Mouse (Mus musculus) layer of hippocampus, adult 8-10 months (tissue): ENCODE data around the gene Jmjd6. TPM values are rescaled to one million over a fixed set of nuclear protein-coding genes. Genes with fewer than 3 reads are reported as not detected.

Experiments
- DNase-seq, 2 experiments: peaks; one replicate each; pipeline ENCODE4 v3.0.0; 2022; ENCODE audit warnings: low spot score in 2 of 2
- total RNA-seq, 4 experiments: library from RNA; stranded (reverse); gene quantifications; 2 replicates each; pipeline ENCODE4 v1.2.4; 2022

Gene Jmjd6
- total RNA-seq = 10 to 100 TPM; 29.1 to 36.5 (median 32.4) TPM

DNA sequence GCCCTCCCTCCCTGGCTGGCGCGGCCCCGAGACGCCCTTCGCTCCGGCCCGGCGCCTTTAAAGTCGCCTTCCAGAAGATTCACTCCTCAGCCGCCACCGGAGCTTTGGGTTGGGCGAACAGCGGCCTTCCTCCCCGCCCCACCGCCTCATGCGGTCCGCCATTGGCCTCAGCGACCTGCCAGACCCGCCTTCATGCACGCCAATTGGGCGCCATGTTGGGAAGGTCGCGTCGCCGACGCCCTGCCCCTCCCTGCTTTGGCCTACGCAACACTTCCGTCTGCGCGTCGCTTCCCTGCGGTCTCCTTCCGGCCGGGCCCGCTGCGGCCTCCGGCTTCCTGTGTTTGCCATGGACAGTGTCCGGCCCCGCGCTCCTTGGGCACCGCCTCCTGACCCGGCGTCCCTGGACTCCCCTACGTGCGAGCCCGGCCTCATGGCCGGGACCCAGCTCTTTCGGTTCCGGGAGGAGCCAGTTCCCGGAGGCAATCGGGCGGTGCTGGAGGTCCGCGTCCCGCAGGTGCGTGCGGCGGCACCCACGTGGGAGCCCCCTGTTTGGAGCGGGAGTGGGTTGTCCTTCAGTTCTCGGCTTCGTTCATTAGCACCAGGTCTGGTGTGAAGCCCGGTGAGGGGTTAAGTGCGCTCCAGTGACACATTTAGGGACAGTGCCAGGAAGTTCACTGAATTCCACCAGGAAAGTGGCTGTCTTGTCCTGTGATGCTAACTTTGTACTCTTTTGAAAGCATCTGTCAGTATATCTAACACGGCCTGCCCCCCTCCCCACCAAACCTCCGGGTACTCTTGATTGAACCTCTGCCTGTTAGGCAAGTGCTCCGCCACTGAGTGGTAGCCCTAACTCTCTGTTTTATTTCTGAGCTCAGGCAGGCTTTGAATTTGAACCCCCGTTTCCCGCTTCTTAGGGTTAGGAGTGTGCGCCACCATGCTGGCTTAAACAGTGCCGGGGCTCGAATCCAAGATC is at the start of gene Jmjd6, which contains the start of gene Mettl23:
Gene Jmjd6 (minus strand): TSS at position 189 of the 973 bp plus-strand sequence.
Gene Mettl23 (plus strand): TSS at position 18 of the 973 bp plus-strand sequence.
- DNase-seq = peak; percentile 97

DNA sequence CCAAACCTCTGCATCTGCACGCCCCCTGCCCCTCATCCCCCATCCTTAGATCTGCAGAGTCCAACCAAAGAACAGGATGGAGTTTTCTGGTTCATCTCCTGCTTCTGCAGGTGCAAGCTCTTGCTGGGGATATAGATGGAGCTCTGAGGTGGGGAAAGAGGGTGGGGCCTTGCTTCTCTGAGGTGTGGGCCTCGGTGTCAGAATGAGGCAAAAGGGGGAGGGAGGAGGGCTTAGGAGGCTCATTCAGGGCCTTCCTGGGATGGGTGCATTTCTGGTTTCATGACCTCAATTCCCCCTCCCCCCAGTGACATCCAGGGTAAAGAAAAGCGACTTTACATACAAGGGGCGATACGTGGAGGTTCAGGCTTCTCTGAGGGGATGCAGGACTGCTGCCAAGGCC is 43.9 kb upstream of the Jmjd6 start:
- no peak for DNase-seq

DNA sequence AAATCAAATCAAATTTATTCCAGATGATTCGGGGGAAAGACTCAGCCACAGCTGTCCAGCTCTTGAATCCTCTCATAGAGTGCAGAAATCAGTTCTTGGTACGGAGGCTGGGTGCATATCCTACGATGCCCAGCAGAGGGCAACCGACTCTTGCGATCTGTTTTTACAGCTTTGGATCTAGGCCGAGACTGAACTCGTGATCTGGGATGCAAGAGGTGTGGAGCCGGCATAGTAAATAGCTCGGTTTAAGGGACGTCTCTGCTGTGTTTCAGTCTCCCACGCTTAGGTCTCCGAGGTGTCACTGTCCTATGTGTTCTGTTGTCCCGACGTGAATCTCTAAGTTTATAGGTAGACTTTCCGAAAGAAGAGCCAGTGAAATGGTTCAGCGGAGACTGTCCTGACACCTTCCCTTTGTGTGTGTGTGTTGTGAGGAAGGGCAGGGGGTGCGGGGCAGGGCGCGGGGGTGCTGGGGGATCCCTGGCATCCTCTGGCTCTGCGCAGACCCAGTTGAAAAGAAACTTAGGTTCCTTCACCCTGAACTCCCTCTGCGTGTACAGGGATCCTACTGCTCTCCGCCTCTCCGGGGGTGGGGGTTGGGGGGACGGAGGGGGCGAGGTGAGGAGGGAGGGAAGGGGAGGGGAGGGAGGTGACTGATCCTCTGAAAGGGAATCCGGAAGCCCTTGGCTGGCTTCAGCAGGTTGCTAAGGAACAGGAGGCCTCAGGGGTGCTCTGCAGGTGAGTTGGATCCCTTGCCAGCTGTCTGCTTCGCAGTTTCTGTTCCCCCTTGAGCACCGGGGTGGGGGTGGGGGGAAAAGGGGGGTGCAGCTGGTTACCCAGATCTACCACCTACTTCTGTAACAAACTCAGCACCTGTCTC is 42.3 kb upstream of the Jmjd6 start:
- peak; percentile 66 to 86 for DNase-seq

DNA sequence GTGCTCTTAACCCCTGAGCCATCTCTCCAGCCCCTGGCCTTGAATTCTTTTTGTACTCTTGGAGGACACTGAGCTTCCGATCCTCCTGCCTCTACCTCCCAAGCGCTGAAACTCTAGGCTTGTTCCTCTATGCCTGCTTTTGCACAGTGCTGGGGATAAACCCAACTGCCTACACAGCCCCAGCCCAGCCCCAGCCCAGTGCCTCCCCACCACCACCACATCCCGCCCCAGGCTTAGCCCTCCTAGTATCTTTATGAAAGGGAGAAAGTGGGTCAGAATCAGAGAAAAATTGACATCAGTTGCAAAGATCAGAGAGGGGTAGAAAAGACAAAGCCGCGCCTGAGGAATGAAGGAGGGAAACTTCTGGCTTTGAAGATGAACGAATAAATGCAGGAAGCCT is 40.8 kb upstream of the Jmjd6 start:
- DNase-seq = no peak

DNA sequence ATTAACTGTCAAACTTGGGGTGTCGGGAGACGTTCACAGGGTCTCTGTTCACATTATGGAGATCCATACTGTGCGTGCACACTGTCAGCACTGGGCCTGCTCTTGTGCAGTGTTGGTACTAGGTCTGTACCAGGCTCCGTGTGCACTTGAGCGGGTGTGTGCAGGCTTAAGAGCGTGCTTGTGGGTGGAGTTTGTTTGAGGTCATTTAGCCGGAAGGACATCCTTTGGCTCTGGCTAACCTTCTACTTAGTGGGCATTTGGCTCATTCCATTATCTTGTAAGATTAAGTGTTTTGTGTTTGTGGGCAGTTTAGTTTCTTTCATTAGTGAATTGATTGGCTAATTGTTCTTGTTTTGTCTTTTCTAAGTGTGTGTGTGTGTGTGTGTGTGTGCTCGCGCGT is 39.2 kb upstream of the Jmjd6 start:
- DNase-seq = no peak

DNA sequence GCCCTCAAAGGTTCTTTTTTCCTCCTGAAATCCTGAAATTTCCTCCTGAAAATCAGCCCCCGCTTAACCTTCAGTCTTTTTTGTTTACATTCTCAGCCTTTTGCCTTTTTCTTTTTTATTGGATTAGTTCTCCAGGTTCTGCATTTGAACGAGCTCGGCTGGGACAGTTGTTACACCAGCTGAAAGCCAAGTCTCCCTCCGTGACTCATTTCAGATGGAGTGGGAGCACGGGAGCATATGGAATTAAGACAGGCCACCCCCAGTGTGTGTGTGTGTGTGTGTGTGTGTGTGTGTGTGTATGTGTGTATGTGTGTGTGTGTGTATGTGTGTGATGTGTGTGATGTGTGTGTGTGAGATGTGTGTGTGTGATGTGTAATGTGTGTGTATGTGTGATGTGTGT is 38.2 kb upstream of the Jmjd6 start:
- DNase-seq = peak in 1 of 2 experiments; percentile 35

DNA sequence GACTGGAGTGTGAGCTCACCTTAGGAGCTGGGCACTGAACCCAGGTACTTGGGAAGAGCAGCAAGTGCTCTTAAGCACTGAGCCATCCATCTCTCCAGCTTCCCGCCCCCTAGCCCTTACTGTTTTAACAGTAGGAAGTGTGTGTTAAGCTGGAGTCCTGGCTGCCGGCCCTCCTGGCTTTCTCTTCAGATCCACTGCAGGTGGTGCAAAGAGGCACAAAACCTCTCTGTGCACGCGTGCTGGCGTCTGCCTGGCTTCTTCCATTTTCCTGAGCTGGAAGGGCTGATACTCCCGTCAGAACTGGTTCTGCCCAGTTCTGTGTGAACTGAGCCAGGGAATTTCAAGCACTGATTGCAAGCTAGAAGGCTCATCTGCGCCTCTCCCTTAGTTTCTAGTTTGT is 37.6 kb upstream of the Jmjd6 start:
- DNase-seq = no peak

DNA sequence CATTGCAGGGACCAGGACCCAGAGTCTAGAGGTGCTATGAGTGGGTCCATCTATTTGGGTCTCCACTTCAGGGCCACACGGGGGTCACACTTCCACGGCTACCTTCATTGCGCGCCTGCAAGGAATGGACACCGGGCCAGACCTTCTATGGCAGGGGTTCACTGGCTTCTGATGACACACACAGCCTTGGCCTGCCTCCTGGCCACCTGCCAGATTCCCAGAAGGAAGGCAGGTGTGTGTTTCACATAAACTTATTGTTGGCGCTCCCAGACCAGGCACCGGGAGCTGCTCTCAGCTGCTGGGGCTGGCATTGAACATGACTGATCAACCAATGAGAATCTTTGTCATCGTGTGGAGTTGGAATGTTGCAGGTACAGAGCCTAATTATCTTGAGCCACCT is 35.2 kb upstream of the Jmjd6 start:
- no peak for DNase-seq

DNA sequence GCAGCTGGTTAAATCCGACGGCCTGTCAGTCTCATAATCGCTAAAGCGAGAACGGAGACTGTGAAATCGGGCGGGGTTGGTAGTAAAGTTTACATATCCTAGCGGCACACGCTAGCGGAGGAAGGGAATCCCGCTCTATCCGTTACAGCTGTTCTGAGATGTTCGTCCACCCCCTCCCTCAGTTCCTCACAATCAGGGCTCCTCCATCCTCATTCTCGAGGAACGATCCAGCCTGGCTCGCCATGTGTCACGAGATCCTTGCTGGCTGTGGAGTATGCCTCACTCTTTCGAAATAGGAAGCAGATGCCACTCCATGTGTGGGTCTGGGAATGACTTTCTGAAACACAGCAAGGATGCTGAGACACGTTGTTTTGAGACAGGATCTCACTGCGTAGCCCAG is 30.7 kb upstream of the Jmjd6 start:
- DNase-seq = peak; percentile 56 to 60

DNA sequence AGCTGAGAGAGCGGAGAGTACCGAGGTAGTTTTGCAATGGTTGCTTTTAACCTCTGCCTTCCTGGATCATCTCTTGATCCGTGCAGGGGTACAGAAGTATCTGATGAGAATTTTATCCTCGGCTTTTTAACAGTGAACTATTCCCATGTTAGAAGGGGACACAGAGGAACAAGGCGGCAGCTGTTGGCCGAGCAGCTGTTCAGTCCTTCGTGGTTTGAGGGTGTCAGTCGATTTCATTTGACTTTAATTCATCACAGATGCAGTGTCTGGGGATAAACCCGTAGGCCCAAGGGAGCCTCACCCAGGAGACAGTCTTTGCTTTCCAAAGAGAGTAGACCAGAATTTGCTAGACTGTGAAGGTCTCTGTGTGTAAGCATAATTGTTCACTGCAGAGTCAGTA is 28.3 kb upstream of the Jmjd6 start:
- DNase-seq = no peak

DNA sequence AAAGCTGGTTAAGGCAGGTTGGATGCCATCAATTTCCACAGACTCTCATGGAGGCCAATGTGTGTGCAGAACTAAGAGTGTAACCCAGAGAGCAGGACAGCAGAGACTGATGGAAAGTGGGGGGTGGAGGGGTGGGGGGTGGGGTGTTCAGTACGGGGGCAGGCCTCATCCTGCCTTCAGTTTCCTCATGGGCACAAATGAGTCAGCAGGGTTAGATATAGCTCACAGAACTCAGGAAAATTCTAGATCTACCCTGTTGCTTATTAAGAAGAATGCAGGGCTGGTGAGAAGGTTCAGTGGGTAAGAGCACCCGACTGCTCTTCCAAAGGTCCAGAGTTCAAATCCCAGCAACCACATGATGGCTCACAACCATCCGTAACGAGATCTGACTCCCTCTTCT is 26.4 kb upstream of the Jmjd6 start:
- DNase-seq = no peak

DNA sequence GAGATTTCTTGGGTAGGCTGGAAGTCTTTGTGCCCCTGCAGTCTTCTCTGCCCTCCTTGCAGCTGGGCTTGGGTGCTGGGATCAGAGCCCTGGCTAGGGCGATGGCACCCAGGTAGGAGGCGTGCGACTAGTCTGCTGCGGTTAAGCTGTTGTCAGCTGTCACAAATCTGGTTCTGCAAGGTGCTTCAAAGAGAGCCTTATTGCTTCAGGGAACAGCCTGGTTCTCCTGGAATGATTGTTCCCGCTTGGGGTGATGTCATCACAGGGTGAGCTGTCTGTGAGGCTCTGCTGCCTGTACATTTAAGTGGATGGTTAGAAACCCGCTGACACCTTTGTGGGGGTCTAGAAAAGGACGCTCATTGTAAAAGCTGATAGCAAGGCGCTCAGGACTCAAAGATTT is 26.0 kb upstream of the Jmjd6 start:
- no peak for DNase-seq

DNA sequence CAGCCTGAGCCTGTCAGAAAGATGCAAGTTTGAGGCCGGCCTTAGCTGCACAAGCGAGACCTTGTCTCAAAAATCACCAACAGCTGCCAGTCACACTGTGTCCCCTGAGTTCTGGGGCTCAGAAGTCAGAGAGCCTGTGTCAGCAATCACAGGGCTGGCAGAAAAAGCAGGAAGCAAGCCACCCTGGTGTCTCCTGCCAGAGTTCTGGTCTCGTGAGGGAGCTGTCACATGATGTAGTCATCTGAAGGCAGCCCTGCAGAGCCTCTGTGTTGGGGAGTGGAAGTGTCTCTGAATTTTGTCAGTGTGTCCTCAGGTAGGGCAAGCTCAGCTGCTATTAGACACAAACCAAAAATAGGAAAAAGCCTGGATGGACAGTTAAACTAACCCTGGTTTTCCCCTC is 24.9 kb upstream of the Jmjd6 start:
- DNase-seq = no peak

DNA sequence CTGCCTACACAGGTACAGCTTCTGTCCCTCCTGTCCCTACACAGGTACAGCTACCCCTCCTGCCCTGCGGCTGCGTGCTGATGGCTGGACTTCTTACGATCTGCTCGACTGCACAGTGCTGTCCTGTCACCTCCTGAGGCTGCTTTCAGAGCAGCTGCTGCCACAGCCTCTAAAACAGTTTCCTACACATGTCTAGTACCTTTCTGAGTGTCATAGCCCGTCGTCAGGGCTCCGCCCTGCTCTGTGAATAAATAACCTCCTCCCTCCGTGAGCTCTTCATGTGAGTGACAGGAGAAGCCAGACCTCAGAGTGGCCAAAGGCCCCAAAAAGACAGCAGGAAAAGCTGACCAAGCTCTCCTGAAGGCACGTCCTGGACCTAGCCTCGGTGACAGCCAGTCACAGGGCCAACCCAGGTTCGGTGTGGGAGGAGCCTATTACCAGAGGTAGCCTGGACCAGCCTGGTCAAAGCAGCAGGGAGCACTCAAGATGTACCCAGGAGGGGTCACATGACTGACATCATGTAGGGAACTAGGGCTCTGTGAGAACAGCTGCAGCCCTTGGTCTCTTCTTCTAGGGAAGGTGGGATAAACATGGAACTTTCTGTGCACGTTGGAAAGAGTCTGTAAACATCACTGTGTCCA is 22.8 kb upstream of the Jmjd6 start:
- no peak for DNase-seq

DNA sequence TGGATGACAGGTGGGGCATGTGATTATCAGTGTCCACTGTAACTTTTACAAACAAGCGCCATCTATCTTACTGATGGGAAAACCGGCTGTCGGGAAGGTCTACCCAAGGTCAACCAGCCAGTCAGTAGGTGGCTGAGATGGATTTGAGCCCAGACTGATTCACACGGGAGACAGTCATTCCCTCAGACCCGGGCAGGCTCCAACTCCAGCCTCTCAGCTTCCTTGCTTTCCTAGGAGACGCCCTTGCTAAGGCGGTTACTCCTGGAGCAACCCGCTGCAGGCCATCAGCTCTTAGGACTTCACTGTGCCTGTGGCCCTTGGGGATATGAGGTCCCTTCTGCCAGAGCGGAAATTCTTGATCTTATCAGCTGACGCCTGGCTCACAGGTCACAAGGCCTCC is 21.2 kb upstream of the Jmjd6 start:
- DNase-seq = no peak

DNA sequence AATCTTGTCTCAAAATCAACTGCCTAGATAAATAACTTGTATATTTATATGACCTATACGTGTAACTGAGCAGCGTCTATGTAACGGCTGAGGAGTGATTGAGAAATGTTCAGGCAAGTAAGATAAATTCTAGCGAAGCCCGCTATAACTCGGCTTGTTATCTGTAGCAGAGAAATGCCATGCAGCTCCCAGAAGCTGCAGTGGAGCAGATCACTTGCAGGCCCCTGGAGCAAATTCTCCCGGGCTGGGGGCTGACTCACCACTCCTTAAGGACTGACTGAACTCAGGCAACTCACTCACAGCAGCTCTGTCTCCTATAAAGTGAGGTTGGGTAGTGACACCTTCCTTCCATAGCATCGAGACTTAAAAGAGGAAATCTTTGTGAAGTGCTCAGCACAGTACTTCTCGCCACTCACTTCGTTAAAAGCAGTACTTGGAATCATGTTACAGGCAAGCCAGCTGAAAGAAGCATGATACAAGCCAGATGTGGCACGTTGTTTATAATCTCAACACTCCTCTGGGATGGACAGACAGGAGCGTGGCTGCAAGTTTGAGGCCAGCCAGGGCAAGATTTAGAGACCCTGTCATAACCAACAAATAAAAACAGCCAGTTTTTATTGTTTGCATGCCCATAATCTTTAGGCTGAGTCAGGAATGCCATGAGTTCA is 14.1 kb upstream of the Jmjd6 start:
- DNase-seq = no peak

DNA sequence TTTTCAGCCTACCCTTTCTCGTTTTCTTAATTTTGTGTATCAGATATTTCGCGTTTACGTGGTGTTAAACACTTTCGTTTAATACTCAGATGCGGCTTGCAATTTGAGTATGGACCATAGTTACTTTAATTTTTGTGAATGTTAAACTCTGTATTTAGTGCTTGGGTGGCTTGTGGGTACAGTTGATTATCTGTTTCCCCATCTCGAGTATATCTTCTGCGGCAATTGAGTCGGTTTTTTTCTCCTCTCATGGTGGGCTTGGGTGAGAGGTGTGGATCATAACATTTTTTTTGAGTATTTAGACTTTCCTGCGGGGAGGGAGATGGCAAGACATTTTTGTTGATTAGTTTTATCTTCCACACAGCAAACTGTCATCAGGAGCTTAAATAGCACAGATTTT is 11.0 kb upstream of the Jmjd6 start:
- DNase-seq = no peak

DNA sequence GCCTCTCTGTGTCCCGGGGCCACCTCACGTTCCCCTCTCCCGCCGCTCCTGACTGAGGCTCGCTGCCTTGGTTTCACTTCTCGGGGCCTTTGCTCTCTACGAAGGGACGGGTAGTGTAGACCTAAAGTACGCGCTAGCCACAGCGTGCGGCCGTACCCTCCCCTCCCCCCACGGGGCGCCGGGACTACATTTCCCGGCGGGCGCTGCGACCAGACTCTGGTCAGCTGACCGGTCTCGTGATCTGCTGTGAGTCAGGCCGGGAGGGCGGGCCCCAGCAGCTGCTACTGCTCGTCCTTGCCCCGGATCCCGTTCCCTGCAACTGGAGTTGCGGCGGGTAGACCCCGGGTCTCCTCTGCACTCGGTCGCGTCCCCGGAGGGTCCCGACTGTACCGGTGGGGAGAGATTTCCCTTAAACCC is 10.3 kb upstream of the Jmjd6 start:
- peak; percentile 96 to 98 for DNase-seq

DNA sequence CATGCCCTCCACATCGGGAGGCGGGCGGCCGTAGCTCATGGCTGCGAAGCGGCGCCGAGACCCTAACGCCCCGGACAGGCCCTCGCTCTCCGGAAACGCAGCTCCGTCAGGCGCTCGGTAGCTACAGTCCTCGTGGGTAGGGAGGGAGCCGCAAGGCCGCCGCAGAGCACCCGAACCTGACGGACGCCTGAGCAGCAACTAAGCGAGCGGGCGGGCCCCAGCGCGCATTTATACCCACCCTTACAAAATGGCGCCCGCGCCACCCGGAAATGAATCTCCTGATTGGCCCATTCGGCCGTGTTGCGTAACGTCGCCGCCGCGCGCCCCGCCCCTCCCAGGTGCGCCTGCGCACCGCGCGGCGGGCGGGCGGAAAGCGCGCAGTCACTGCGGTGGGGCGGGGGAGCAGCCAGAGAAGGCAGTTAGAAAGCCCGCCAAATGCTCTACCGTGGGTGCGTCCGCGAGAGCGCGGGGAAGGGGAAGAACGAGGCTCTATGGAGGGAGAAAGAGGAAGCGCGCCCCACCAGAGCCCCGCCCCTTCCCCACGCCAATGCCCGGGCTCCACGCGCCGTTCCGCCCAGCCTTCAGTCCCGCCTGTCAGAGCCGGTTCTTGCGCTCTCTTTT is 9.8 kb upstream of the Jmjd6 start, which contains the start of gene Srsf2:
Gene Srsf2 (minus strand): TSS at position 204 of the 621 bp plus-strand sequence.
- DNase-seq = peak; percentile 95 to 98

DNA sequence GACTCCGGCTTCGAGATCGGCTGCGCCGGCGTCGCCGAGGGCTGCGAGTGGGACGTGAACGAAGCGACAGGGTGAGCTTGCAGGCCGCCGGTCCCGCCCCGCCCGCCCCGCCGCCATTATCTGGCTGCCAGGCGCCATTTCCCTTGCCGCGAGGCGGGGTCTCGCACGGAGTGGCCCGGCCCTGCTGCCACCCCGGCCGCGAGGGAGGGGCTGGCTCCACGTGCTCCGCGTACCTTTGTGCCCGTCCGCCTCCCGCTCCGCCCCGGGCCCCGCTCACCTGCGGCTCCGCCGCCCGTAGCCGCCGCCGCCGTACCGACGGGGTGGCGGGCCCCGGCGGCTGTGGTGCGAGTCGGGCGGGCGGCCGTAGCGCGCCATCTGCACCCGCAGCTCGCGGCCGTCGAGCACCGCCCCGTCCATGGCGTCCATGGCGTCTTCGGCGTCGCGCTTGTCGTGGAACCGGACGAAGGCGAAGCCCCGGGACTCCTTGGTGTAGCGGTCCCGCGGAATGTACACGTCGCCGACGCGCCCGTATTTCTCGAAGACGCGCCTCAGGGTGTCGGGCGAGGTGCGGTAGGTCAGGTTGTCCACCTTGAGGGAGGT is 9.1 kb upstream of the Jmjd6 start, which contains the start of gene Mfsd11:
Gene Mfsd11 (plus strand): TSS at position 150 of the 600 bp plus-strand sequence.
- DNase-seq = peak; percentile 52 to 64
